Mouse (Mus musculus) 416B (cell line): Measurements from ENCODE around the gene Gm15091.
"Not testable (repeated sequence)": the region's sequence is repeated elsewhere in the genome, so short reads cannot be mapped to it uniquely, and the experiment has no call there.

ENCODE experiments used
- DNase-seq: peaks from one replicate; pipeline ENCODE4 v3.0.0; 2011; ENCODE audit warnings: low read depth

Gene Gm15091

DNA sequence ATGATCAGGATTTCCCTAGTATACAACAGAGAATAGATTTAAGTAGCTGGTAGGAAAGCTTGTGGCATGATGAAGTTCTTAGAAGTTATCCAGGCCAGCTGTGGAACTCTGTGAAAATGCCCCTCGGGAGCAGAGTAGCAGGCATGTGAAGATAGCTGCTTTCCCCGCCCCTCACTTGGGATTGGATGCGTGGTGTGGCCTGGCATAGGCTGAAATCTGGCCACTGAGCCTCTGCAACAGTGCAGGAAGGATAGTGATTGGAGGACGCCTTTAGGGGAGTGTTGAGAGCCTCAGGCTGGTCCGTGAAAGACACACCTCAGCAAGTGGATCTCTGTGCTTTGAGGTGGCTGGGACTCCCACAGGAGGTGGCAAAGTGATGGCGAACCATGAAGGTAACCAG, at the start of gene Gm15091:
TSS of gene Gm15091 (plus strand) at position 301 of the 400 bp plus-strand sequence.
- DNase-seq, result not testable (repeated sequence)
